Mouse (Mus musculus) frontal cortex, postnatal 25 days (tissue): ENCODE measurements around the gene Kat5.

Experiments used
- DNase-seq, 2 experiments: peaks; one replicate each; pipeline ENCODE4 v3.0.0; 2022; ENCODE audit warnings: low spot score in 2 of 2

Gene Kat5

DNA sequence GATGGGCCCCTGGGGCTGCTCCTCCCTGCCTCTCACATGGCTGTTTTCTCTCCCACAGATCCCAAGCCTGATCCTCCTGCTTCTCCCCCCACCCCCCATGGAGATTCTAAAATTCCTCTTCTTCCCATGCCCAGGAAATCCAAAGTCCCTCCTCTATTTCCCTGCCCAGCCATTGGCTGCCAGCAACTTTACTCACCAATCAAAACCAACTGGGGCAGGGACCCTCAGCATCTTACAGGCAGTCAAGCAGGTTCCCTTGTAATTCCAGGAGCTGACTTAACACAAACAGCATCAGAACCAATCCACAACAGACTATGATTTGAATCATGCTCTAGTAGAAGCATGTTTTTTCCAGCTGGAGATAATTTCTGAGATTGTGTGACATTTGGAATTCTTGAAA lies 19.9 kb upstream of the Kat5 start:
- DNase-seq: no peak

DNA sequence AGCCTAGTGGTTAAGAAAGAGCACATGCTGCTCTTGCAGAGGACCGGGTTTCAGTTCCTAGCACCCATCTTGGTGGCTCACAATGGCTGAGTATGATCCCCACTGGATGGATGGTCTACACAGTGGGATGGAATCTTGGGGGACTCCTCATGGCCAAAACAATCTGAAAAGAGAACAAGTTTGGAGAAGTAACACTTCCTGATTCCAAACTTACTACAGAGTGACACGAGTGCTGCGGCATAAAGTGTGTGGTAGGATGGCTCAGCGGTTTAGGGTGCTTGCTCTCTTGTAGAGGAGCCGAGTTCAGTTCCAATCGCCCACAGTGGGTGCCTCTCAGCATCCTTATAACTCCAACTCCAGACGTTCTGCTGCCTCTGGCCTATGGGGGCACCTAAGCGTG lies 15.3 kb upstream of the Kat5 start:
- no peak for DNase-seq

DNA sequence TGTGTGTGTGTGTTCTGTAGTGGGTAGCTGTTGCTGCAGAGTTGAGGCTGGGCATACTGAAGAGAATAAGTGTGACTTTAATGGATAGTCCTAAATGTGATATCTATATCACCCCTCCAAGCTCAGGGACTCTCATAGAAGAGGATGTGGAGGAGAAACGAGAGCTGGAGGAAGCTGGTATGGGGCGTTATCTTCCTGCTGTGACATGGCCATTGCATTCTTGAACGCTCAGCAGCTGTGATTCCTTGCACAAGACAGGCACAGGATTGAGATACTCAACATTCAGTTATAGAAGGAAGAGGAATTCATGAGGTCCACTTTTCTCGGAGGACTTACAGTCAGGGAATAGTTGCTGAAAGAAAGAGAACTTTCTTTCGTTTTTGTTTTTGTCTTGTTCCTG lies 11.8 kb upstream of the Kat5 start:
- no peak for DNase-seq

DNA sequence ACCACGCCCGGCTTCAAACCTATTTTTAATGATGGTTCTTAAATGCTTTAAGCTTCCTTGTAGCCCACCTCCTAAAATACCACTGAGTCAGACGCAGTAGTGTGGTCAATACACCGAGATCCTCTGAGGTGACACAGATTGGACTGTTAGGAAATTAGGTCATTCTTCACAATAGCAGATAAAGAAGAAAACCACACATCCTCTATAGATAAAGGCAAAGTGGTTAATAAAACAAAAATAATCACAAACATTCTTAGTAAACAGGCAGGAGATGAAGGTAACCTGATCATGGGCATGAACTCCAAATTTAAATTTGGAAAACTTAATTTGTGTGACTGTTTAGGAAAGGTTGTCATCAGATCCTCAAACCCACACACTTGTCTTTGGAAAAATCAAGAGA lies 10.0 kb upstream of the Kat5 start:
- no peak for DNase-seq

DNA sequence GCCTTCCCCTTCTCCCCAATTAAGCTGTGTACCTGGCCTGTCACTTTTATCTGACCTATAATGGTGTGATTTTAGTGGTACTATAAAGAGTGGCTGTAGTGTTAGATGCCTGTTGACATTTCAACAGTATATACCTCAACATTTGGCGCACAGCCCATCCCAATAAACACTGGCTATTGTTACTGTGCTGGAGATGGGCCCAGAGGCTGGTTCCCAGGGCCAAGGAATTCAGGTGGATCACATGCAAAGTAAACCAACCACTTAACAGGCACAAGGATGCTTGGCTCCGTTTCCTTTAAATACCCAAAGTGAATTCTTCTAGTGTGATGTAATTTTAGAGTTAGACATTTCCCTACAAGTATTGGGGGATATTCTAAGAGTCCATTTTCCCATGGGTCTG lies 4.9 kb upstream of the Kat5 start:
- DNase-seq: no peak

DNA sequence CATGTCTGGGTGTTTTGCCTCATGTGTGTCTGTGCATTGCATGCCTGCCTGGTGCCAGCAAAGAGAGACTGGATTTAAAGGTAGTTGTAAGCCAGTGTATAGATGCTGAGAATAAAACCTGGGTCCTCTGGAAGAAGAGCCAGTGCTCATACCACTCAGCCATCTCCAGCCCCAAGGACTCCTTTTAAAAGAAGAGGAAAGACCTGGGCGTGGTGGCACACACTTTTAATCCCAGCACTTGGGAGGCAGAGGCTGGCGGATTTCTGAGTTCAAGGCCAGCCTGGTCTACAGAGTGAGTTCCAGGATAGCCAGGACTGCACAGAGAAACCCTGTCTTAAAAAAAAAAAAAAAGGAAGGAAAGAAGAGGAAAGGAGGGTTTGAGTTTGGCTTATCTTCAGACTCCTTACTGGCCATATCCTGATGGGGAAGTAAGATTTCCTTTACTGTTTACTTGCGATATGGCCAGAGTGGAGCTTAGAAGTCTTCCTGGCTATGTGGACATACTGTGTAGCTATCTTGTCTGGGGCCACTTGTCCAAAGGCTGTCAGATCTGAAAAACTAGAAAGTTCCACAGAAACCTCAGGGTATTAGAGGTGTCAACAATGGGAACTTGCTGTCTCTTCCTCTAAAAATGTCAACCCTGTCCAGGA lies 2.9 kb upstream of the Kat5 start:
- no peak for DNase-seq

DNA sequence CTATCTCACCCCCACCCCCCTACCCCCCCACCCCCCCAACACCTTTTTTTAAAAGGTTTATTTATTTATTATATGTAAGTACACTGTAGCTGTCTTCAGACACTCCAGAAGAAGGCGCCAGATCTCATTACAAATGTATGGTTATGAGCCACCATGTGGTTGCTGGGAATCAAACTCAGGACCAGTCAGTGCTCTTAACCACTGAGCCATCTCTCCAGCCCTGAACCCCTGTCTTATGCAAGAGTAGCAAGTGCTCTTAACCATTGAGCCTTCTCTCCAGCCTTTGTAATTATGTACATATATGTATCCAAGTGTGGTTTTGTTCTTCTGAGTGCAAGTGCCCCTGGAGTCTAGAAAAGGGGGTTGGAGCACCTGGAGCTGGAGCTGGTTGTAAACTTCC lies 1.9 kb upstream of the Kat5 start:
- DNase-seq: no peak

DNA sequence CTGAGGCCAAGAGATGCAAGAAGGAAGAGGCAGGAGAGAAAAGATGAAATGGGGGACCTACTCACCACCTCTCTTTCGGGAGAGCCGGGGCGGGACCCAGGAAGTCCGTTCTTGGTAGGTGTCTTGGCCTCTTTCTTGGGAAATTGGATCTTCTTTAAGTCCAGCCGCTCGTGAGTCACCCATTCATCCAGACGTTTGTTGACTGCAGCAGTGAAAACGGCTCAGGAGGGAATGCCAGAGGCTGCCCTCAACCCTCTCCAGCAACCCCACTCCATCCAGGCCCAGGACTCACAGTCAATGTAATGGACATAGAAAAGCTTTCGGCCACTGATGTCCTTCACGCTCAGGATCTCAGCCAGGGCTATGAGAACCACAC lies 878 bp downstream of the Kat5 start:
- DNase-seq: peak in 1 of 2 experiments; percentile 5

DNA sequence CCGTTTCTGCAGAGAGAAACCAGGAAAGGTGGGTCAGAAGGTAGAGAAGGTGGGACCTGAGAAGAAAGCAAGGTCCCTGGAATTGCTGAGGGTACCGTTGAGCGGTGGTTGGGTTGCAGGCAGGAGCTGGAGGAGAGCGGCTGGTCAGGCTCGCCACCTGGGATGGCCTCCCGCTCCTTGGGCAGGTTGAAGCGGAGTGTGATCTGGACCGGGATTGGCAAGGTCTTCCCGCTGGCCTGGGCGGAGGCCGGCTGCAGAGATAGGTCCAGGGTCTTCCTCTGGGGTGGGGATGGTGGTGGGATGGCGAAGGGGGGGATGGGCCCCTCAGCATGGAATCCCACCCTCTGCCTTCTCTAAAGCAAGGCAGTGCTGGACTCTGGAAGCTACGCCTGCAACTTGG lies 1.3 kb downstream of the Kat5 start:
- DNase-seq: no peak

DNA sequence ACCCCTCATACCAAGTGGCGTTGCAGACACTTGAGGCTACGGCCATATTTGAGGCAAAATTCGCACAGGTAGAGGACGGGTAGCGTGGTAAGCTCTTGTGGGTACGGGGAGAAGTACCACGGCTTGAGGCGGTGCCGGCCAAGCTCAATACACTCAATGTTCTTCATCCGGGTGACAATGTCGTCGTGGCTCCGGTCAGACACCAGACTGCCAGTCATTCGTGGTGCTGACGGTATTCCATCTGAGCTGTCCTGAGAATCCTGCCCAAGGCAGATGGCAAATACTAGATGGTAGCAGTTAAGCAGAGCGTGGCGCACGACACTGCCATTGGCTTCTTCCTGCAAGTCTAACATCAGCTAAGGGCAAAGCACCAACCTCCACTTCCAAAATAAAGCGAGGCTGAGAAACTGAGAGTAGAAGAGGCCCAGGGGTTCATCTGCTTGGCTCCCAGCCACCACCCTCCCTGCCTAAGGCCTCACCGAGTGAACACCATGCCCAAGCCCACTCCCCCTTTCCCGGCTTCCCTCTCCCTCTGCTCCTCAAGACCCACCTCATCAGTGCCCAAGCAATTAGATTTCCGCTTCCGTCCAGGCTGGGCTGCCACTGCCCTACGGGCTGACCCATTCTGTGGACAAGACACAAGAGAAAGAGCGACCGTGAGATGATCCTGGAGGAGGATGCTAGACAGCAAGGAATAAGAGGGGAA lies 2.2 kb downstream of the Kat5 start:
- DNase-seq: no peak

DNA sequence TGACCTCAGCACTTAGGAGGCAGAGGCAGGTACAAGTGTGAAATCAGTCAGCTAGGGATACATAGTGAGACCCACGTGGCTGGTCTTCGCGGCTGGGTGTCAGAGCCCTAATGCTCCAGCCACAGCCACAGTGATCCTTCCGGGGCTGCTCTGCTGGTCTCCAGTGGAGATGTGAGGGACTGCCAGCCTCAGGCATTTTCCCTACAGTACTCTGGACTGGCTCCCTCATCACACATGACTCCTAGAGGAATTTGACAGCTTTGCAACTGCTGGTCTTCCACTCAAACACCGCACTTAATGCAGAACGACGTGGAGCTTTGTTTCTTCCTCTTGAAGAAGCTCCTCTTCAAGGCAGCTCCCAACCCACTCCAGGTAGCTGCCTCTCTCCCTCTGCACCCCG lies 3.8 kb downstream of the Kat5 start:
- DNase-seq: no peak

DNA sequence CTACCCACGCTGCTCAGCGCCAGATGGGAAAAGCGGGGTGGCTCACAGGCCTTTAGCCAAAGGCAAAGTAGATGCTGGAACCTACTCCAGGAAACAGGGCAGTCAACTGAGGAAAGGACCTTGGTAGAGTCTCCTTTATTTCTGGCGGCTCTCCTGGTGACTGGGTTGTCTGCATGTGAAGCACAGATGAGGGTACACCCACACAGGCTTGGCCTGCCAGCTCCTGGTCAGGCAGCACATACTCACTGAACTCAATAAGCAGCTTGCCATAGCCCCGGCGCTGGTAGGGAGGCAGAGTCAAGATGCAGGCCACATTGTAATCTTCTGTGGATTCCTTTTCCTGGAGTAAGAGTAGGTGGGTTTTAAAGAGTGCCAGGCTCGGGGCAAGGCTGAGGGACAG lies 4.9 kb downstream of the Kat5 start:
- no peak for DNase-seq

DNA sequence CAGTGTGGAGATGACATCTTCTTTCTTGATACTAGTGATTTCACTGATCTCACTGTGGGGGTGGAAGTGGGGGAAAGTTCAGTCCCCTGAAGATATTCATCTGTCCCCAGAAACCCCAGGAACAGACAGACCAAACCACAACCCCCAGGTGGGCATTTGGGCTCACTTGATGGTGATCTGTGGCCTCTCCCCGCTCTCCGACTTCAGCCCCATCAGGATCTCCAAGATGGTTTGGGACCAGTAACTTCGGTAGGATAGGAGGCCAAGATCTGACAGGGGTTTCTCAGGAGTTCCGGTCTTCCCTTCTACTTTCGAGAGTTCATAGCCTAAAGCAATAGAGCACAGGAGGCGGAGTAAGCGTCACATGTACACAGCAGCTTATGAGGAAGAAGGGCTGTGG lies 6.4 kb downstream of the Kat5 start:
- no peak for DNase-seq

DNA sequence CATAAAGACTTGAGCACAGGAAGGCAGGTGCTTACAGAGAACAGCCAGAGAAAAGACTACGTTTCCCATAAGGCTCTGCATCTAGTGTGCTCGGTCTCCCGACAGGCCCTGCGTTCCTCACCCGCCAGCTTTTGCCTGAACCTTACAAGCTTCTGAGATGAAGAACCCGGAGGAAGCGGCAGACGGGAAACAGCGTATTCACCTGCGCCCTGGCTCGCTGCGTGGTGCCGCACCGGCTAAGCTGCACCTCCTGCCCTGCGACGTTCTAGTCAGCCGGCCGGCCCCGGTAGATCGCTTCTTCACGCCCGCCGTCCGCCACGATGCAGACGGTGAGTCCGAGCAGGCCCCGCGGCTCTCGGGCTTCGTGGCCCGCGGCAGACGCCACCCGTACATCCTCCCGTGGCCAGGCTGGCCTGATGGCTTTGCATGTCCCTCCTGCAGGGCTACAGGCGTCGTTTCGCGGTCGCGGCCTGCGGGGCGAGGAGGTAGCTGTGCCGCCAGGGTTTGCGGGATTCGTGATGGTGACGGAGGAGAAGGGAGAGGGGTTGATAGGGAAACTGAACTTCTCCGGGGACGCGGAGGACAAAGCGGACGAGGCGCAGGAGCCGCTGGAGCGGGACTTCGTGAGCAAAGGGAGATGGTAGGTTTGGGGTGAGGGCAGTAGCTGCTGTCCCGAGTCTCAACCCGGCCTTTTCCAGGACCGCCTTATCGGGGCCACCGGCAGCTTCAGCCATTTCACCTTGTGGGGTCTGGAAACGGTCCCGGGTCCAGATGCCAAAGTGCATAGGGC lies 8.1 kb downstream of the Kat5 start, which contains the start of gene Rnaseh2c:
Gene Rnaseh2c, plus strand, starts transcription at position 122 of the 790 bp plus-strand sequence.
- peak; percentile 47 to 74 for DNase-seq

DNA sequence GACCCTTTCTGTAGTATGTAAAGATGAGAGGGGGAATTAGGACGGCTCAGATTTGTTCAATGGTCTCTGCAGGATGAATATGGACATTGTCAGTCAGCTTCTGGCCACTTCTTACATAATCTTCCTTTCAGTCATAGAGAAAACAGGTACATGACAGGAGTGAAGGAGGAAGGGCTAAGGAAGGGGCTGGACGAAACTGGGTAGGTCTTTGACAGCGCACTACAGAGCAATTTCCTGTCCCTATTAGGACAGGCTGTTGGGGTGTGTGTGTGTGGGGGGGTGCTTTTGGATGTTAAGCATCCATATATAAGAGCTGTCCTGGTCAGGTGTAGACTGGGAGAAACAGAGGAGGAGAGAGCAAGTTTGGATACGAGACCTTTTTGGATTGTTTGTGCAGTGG lies 10.8 kb downstream of the Kat5 start:
- DNase-seq: no peak

DNA sequence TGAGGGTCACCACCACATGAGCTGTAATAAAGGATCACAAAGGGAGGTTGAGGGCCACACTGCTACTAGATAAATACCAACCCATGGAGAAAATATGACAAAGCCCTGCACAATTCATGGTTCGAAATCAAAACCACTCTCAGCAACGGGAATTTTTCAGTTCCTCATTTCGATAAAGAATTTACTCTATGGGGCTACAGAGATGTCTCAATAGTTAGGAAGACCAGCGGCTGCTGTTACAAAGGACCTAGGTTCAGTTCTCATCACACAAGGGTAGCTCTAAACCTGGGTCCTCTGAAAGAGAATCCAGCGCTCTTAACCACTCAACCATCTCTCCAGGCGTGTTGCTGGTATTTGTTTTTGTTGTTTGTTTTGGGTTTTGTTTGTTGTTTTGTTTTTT lies 18.1 kb downstream of the Kat5 start:
- DNase-seq: no peak

DNA sequence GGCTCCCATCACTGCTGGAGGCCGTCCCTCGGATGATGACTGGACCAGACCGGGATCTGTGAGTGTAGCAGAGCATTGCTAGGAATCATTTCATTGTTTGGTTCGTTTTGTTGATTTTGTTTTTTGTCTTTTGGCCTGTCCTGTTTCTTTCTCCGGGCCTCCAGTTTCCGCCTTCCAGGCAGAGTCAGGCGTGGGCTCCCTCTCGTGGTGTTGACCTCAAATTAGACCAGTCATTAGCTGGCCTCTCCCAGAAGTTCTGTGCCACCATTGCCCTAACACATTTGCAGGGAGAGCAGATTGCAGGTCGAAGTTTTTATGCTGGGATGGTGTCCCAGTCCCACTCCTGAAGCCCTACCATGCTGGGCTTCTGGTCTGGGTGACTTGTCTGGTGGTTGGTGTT lies 20.9 kb downstream of the Kat5 start:
- no peak for DNase-seq

DNA sequence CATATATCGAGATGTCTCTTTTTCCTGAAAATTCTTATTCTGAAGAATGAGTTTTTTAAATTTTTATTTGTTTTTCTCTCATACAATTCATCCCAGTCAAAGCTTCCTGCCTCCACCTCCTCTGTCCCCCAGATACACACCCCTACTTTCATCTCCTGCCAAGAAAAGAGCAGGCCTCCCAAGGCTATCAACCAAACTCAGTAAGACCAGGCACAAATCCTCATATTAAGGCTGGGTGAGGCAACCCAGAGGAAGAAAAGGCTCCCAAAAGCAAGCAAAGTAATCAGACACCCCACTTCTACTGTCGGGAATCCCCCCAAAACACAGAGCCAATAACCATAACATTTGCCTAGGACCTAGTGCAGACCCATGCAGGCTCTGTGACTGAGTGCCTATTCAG lies 28.0 kb downstream of the Kat5 start:
- DNase-seq: no peak

DNA sequence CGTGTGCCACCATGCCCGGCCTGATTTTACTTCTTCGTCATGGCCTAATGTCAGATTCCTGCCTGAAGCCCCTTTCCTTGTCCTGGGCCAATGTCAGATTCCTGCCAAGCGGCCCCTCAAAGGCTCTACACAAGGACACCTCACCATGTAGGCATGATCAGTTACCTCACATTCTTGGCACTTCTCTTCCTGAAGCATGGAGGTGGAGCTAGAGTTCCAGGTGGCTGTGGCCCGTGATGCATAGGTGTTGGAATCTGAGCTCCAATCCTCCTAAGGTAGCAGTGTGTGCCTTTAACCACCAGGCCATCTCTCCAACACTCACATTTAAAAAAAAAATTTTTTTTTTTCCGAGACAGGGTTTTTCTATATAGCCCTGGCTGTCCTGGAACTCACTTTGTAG lies 29.3 kb downstream of the Kat5 start:
- DNase-seq: no peak

DNA sequence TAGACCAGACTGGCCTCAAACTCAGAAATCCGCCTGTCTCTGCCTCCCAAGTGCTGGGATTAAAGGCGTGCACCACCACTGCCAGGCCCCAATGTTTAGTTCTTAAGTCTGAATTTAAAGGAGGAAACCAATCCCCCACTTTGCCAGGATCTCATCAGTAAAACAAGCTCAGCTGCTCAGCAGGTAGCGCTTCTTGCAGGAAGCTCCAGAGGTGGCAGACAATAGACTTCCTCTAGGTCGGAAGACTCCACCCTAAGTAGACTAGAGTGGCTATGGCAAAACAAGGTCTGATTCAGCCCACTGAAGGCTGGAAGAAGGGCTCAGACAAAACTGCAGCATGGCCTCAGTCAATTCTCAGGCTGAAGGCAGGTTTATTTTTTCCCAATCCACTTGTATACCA lies 30.1 kb downstream of the Kat5 start:
- DNase-seq: no peak

DNA sequence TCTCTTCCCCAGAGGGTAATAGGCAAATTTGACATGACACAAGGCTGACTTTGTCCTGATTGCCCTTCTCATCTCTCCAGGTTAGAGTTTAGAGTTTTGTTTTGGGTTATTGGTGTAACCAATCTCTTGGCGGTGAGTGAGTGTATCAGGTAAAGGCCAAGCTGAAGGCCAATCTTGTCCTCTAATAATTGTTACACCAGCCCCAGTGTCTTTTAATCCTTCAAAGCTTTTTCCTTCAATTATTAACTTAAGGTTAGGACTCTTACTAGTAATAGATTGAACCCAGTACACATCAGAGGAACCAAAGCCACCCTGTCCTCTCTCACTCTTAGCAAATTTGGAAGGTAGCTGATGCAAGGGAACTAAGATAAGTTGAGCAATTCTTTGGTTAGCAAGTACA lies 34.7 kb downstream of the Kat5 start:
- no peak for DNase-seq

DNA sequence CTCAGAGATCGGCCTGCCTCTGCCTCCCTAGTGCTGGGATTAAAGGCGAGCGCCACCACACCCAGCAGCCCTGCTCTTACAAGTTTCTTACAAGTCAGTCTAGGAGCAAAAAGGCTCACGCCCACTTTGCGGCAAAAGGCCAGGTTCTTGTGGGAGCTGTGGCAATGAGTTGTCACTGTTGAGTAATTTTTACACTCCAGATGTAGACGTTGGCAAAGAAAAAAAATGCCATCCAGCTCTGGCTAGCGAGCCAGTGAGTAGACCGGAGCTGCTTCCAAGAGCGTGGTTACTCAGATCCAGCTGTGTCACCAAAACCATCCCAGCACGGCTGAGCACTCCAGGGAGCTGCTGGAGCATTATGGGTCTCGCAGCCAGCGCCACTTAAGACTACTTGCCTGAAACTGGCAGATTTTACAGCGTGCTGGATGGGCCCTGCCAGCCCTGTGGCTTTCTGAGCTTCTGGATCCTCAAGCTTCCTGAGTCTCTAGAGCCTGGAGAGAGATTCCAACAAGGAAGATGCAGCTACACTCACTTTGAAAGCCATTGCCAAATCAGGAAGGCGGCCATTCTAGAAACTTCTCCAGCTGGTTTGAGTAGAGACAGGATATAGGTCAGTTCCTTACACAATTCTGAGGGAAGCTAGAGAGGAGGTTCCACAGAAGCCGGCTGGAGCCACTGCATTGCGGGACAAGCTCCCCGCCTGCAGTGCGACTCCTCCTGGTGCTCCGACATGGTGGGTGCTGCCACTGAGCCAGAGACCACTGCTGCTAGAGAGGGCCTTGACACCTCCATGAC lies 37.5 kb downstream of the Kat5 start:
- DNase-seq: peak; percentile 48 to 54
